Mouse (Mus musculus) thymus, adult 18-20 months (tissue): ENCODE results near the gene Ermp1.

ENCODE experiments used
- DNase-seq, 2 experiments: peaks; one replicate each; pipeline ENCODE4 v3.0.0; 2022; ENCODE audit warnings: mixed read lengths in 2 of 2

Gene Ermp1

DNA sequence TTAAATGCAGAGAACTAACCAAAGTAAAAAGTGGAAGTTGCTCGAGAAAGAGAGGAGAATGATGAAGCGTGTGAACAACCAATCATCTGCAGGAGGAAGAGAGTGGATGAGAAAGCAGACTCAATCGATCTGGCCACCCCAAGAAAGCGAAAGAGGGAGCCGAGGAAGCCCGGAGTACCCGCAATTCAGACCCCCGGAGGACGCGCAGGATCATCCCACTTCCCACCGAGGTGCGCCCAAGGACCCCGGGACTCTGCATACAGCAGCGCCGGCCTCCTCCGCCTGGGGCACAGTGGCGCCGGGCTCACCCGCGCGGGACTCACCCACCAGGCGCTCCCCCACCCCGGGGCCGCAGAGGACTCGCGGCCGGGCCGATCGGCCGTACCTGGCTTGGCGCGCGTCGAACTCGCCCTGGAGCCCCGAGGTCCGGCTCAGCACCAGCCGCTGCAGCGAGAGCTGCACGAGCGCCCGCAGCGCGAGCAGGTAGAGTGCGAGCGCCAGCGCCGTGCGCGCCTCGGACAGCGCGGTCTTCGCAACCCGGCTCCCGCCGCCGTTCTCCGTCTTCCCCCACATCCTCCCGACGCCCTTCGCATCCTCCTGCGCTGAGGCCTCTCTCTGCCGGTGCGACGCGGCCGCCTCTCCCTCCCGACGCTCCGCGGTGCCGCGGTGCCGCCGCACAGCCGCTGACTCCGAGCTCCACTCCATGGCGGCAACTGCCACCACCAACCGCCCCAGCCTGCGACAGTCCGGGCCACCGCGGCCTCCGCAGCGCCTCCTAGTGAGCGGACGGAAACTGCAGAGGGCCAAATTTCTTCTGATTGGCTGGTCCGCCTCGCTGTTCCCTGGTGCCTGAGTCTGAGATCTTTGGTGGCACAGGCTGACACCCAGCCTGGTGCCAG, at the start of gene Ermp1:
TSS of gene Ermp1 (minus strand) at position 765 of the 899 bp plus-strand sequence.
- peak; percentile 90 for DNase-seq

DNA sequence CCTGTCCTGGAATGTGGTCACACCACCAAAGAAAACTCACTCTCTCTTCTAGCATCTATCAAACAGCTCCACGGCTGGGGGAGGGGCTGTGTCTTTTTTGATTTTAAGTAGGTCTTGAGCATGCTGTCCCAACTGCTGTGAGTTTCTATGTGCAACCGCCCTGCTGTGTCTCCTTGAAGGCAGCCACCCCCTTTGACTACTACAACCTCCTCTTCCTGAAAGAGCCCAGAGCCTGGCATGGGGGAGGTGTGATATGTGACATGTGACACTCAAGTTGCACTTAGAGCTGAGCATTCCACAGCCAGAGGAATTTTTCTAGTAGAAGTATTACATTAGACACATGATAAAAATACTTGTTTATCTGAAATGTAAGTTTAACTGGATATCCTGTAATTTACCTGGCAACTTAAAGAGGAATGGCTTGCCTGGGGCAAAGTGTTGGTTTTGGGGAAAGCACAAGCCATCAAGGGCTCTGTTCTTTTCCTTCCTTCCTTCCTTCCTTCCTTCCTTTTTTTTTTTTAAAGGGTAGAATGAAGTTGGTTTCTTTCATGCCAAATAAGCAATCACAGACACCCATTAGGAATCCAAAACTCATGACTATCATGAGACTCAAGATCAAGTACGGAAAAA, 49.1 kb upstream of the Ermp1 start, which contains the start of gene Mlana:
TSS of gene Mlana (plus strand) at position 580 of the 630 bp plus-strand sequence.
- no peak for DNase-seq

DNA sequence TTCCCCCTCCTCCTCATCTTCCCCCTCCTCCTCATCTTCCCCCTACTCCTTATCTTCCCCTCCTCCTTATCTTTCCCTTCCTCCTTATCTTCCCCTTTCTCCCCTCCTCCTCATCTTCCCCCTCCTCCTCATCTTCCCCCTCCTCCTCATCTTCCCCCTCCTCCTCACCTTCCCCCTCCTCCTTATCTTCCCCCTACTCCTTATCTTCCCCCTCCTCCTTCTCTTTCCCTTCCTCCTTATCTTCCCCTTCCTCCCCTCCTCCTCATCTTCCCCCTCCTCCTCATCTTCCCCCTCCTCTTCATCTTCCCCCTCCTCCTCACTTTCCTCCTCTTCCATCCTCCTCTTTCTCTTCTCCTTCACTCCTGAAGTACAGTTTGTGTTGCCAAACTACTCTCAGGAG, 48.6 kb upstream of the Ermp1 start:
- DNase-seq, result no peak

DNA sequence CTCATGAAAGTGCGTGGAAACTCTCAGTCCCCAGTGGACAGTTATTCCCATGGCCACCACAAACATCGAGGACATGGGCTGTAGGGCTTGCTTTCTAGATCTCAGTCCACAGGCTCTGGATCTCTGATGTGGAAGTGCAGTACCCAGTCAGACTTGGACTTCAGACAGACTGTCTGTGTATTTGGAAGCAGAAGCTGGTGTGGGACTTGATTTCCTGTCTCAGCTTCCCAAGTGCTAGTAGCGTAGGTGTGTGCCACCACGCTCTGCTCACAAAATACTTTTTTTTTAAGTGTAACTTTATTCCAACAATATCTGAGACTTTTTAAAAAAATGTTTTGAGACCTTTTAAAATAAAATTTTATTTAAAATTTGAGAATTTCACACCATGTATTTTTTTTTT, 48.1 kb upstream of the Ermp1 start:
- DNase-seq, result no peak

DNA sequence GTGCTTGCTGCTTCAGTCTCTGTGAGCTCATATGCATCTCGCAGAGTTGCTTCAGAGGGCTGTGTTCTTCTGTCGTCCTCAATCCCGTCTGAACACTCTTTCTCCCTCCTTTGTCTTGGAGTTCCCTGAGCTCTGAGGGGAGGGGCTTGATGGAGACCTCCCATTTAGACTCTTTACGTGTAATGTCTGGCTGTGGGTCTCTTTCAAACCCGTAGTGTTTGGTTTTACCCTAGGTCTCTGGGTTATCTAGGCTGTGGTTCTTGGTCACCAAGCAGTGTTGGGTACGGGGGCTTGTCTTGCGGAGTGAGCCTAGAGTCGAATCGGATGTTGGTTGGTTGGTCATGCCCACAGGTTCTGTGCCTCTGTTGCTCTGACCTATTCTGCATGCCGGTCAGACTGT, 46.9 kb upstream of the Ermp1 start:
- no peak for DNase-seq

DNA sequence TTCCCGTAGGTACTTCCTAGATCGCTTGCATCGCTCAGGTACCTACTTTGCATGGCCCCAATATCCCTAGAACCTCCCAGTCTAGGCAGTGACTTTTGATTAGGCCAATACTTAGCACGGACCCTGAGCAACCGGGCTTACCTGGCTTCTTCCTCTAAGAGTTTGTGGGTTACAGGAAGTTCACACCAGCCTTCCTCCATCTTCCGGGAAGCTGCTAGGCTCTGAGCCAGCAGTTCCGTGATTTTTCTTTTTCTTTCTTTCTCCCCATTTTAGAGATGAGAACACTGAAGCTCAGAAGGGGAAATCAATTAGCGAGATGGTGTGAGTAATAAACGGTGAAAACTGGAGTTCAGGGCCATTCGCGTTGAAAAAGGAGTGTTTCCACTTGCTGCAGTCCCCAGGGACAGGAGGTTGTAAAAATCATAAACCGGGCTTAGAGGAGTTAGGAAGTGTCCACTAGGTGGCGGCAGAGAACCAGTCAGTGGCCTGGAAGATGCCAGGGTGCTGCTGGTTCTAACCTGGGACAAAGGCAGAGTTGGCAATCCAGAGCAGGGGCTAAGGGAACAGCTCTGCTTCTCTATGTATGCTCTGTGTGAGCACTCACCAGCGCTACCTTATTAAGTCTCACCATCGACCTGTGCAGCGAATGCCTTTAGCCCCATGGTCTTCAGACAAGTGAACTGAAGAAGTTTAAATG, 35.8 kb upstream of the Ermp1 start:
- DNase-seq, result peak; percentile 39 to 46

DNA sequence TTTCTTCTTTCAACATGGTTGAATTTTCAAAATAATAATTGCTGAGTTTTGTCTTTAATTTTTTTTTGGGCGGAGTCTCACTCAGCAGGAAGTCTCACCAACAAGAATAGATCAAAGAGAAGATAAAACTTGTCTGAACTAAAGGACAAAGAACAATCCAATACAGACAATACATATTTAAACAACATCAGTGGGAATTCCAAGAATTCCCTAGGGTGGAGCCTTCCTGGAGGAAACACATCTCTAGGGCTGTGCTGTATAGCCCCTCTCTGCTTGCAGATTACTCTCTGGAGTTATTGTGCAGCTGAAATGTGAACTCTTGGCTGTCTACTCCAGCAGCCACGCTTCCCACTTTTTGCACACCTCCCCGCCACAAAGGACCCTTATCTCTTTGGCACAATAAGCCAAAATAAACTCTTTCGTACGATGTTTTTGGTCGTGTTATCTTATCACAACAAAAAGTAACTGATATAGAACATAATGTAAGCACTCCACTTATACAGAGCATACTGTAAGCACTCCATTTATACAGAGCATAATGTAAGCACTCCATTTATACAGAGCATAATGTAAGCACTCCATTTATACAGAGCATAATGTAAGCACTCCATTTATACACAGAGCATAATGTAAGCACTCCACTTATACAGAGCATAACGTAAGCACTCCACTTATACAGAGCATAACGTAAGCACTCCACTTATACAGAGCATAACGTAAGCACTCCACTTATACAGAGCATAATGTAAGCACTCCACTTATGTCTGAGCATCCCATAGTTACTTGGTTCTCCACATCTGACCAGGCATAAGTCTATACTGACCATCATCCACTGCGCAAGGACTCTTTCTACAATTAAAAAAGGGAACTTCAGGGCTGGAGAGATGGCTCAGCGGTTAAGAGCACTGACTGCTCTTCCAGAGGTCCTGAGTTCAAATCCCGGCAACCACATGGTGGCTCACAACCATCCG, 32.3 kb upstream of the Ermp1 start:
- DNase-seq, result no peak

DNA sequence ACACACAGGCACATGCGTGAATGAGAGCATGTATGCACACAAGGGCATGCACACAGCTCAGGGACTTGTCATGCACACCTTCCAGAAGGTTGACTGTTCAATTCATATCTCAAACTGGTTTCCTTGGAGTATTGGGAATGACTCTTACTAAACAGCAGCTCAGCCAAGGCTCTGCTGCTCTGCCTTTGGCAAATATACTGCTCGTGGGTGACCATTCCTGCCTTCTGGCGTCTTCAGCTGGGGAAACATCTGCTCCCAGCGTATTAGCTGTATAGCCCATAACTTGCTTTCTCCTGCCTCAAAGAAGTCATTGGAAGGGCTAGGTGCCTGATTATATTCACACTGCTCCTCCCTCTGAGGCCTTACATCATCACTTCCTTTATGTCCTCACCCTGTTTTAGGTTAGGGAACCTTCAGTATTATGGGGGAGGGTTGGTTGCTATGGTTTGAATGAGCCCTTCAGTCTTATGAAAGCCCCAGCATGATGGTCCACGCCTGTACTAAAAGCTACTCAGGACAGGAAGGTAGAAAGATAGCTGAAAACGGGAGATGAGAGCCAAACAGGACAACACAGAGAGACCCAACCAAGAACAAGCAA, 30.1 kb upstream of the Ermp1 start:
- DNase-seq, result no peak

DNA sequence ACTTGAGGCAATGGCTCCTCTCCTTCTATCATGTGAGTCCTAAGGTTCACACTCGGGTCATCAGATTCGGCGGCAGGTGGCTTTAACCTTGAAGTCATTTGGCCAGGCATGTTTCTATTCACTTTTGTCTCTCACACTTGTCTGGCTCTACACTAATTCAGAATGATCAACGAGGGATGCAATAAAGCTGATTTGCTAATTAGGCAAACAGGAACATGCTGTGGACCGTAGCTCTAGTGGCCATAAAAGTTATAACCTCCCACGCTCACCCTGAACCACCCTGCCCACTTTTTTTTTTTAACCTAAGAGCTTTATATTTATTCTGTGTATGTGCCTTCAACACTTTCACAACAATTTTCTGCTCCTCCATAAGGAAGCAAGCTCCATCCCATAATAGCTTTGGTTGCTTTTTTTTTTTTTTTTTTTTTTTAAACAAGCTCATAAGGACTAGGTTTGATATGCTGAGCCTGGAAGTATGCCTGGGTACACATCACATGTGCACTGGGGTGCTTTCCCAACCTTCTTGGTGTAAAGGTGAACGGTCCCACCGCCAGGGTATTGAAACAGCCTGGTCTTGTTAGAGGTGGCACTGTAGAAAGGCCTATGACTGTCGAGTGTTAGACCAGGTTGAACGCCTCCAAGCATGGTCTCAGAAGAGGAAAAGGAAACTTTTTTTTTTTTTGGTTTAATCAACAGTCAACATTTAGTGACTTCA, 28.4 kb upstream of the Ermp1 start:
- no peak for DNase-seq

DNA sequence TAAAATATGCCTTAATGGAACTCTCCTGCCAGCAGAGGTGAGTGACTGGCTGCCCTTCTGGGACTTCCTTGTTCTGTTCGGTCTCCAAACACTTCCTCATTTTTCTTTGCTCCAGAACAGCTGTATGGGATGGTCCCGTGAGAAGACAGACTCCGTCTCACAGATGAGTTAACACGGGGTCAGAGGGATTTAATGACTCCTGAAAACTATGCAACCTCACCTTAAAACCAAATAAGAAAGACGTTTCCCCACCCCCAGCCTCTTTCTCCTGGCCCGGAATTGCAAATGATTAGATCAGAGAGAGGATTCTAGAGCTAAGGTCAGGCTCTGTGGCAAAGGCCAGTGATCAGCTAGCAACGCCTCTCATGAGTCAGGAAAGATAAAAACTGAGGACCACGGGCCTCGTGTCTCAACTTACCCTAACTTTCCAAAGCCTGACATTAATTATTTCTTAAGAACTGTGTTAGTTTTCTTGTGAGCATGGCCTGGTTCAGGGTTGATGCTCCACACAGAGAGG, 27.4 kb upstream of the Ermp1 start:
- no peak for DNase-seq

DNA sequence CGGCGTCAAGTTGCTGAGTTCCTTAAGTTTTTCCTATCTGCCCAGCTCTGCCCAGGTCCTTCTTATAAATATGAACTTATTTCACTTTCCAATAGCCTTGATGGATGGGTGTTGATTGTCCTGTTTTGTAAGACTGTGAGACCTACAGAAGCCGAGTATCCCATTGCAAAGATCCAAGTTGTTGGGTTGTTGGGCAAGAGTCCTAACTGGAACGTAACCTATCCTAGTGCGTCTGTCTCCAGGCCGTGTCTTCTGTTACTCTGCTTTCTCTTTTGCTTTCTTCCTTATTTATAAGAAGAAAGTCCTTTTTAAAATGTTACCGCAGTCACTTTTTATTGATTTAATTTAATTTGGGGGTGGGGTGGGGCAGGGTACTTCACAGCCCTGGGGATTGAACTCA, 26.7 kb upstream of the Ermp1 start:
- DNase-seq, result no peak

DNA sequence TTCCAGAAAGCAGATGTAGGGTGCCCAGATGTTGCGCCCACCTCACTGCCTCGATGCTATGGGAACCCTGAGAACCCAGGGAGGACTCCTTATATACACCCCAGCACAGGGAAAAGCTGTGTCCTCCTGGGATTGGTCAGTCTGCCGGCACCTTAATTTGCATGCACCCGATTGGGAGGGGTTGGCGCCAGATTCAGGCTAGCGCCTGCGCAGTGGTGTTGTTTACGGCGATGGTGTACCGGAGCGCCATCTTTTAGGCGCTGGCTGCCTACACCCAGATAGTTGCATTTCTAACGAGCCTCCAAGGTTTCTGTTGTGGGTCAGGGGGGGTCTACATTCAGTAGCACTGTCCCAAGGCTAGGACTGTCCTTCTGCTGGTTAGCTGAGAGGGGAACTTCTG, 24.4 kb upstream of the Ermp1 start:
- no peak for DNase-seq

DNA sequence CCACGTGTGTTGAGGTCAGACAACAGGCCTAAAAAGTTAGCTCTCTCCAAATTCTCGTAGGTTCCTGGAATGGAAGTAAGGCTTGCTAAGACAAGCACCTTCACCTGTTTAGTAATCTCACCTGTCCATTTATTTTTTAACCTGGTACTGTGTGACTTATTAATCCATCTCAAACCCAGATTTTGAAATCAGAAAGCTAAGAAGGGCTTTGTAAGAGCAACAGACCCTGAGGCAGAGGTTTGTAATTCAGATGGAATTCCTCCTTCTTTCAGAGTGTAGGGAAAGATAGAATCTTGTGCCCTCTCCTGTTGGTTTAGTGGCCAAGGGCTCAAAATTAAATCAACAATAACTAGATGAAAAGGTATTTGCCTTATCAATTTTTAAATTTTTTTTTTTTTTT, 22.9 kb upstream of the Ermp1 start:
- no peak for DNase-seq

DNA sequence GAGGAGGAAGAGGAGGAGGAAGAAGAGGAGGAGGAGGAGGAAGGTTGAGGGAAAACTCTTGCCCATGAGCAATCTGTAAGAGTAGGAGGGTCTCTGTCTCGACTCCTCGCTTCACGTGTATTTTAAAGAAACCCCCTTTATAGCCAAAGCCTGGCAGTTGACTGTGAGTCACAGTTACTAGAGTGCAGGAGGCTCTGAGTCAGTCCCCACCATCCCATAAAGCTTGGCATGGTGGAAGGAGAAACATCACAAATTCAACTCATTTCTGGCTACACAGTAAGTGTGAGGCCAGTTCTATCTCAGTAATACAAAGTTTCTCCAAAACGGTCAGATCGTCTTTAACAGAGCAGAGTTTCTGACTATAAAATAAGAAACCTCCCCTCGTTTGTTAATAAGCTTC, 22.0 kb upstream of the Ermp1 start:
- DNase-seq, result no peak

DNA sequence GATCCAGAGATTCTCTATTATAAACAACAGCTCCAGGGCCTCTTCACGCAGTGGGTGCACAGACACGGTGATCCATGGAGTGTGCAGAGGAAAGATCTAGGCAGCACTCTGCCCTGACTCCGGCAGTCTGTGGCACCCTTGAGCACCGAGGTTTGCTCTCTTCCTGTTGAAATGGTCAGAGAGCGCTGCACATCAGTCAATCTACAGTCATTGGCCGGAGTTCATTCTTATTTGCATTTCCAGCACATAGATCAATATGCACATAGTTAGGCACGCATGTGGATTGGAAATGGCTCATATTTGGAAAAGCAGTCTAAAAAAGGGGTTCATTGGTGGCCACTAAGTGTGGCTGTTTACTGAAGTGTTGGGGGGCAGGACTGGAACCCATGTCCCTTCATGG, 19.9 kb upstream of the Ermp1 start:
- DNase-seq, result no peak

DNA sequence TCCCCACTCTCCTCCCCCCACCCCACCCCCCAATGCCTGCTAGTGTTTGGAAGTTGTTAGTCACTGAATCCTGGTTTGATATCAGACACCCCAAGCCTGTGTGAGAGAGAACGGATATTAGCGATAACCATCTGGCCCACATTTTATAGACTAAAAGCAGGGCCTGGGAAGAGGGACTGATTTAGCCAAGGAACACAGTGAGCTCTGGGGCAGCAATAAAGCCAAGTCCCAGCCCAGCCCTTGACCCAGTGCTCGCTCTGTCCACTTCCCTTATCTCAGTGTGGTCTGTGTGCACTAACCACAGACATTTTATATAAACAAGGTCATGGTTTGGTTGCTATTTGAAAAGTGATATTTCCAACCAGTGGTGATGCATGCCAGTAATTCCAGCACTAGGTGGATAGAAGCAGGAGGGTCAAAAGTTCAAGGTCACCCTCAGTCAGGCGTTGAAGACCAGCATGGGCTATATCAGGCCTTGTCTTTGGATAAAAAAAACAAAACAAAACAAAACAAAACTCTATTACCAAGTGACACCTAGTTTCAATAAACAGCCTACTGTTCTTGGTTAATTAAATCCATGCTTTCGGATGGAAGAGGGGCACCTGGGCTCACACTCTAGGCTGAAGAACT, 18.9 kb upstream of the Ermp1 start:
- no peak for DNase-seq

DNA sequence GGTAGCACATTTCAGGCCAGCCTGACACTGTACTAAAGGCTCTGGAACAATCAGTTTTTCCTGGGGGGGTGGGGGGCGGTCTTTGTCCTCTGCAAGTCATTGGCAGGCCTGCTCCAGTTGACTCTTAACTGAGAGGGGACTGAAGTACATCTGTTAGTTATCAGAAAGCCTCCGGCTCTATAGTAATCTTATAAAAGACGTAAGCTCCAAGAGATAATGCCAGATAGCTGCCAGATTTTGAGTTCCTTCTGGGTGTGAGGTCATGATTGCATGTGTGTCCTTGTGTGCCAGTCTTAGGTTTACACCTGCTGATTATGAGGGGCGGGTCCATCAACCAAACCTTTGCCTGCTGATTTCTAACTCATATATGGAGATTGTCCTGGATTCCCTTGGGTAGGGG, 17.9 kb upstream of the Ermp1 start:
- no peak for DNase-seq

DNA sequence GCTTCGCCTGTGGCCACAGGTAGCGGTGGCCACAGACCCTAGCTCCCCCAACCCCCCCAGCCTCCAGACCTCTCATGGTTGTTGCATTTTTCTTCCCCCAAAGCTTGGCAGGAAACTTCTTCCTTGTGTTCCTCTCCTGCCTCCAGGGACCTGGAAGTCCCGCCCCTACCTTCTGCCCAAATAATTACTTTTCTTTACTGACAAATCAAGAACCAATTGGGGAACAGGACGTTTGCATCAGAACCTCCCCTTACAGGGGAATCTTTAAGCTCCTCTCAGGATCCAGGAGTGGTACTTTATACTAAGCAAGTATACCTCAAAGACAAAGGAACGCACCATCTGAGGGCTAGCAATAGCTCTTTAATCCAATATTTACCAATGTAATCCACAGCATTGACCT, 16.7 kb upstream of the Ermp1 start:
- no peak for DNase-seq

DNA sequence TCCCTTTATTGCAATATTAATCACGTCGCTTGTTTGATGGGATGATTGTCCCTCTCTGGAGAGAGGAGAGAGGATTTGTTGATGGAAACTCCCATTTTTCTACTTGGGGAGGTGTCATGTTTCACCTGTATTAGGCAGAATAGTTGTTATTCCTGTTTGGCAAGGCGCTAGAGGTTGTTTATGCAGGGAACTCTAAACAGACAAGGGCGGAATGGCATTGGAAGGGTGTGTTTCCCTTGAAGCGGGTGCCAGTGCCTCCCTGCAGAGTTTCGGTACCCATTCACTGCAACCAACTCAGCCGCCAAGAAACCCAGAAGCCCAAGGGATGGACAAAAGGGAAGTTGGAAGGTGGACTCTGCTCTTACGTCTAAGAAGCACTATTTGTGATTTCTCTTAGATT, 15.6 kb upstream of the Ermp1 start:
- no peak for DNase-seq

DNA sequence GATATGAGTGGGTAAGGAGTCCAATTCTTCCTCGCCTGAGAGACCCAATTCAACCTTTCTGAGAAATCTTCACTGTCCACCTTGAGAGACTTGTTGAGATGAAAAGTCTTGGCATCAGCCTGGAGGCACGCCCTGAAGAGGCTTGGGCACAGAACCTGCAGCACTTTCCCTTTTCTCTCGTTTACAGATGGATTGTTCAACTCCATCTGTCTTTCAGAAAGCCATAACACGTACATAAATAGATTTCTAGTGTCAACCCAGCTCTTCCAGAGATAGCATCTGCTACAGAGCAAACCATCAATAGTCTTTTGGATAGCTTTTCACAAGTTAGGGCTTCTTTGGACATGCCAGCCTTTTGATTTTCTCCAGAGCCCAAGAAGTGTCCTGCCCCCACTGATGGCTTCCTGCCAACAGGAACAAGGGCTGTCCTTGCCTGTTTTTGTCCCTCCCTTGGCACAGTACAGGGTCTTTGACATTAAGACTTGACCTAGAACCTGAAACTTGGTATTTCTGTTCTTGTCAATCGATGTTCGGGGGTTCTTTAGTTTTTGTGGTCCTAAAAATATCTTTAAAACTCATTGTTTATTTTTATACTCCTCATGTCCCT, 13.9 kb upstream of the Ermp1 start:
- DNase-seq, result no peak
